Mouse (Mus musculus): ENCODE measurements around the gene Ubap2. TPM values are rescaled to one million over a fixed set of nuclear protein-coding genes. Genes with fewer than 3 reads are reported as not detected.

The Ubap2 gene
- polyA plus RNA-seq, 1 experiment = 38.9 TPM

DNA sequence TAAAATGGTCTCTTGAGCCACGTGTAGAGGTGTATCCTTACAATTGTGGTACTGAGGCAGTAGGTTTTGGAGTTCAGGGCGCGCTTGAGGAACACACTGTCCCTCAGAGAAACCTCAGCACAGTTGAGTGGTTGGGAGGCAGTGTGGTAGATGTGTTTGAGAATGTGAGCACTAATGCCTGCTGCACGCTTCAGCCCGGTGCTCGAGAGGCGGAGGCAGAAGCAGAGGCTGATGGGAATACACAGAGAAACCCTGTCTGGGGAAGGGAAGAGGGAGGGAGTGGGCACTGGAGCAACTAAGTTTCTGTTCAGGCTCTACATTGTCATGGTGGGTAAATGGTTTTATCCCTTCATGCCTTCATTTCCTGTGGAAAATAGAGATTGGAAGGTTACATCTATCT, 123.8 kb downstream of the Ubap2 start:
- 79% methylated on average over 7 of the region's 7 CpGs for WGBS
- DNase-seq = no peak
- Histone ChIP-seq H3K27me3 (replicated peaks; ENCODE audit: control insufficient read depth, insufficient read depth, low read length) (no peaks in the 10 kb centered on the region), H3K4me1 (ENCODE audit: control insufficient read depth, insufficient read depth, low read length) (peaks cover 8% of the 10 kb centered on the region; the same call in 1 of the 2 replicates), H3K27ac (ENCODE audit: insufficient read depth, low read depth, low read length) (no peak overlapping the region), H3K36me3 (ENCODE audit: control insufficient read depth, insufficient read depth, low read length) (no peaks in the 10 kb centered on the region; the same call in 1 of the 2 replicates), H3K4me3 (ENCODE audit: insufficient read depth, low read depth, low read length) (no peak overlapping the region)
- TF ChIP-seq POLR2A (IDR thresholded peaks at IDR 0.05; ENCODE audit: low read depth, low read length) = no peak
- TF ChIP-seq CTCF (conservative IDR thresholded peaks at IDR 0.05; ENCODE audit: insufficient read depth, insufficient read length, low read depth, low read length) = no peak

DNA sequence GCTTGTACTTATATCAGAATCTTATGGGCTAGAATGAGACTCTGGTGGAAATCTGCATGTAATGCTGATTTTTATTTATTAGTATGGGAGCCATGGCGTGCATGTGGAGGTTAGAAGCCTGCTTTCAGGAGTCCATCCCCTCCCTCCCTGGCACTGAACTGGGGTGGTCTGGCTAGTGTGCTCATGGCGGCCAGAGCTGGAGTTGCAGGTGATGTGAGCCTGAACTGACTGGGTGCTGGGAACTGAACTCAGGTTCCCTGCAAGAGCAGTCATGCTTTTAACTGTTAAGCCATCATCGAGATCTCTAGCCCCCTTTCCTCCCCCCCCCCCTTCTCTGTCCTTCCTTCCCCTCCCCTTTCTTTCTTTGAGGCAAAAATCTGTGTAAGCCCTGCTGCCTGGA, 125.1 kb downstream of the Ubap2 start:
- Histone ChIP-seq H3K36me3 (ENCODE audit: control insufficient read depth, insufficient read depth, low read length) (no peaks in the 10 kb centered on the region; the same call in none of the 2 replicates), H3K27me3 (replicated peaks; ENCODE audit: control insufficient read depth, insufficient read depth, low read length) (no peaks in the 10 kb centered on the region), H3K4me3 (ENCODE audit: insufficient read depth, low read depth, low read length) (no peak overlapping the region), H3K4me1 (ENCODE audit: control insufficient read depth, insufficient read depth, low read length) (peaks cover 8% of the 10 kb centered on the region; the same call in 1 of the 2 replicates), H3K27ac (ENCODE audit: insufficient read depth, low read depth, low read length) (no peak overlapping the region)
- TF ChIP-seq CTCF (conservative IDR thresholded peaks at IDR 0.05; ENCODE audit: insufficient read depth, insufficient read length, low read depth, low read length) (no peak), POLR2A (IDR thresholded peaks at IDR 0.05; ENCODE audit: low read depth, low read length) (no peak)
- 72% methylated on average over 3 of the region's 3 CpGs for WGBS
- DNase-seq = no peak

Other genes with a start within 250 kb of the Ubap2 start
- gene Aqp7, start 227.0 kb downstream of the Ubap2 start, polyA plus RNA-seq (2012; rRNA removed) = 30.1 and 30.6 TPM in 2 replicates
- gene Aqp3, start 177.0 kb downstream of the Ubap2 start, polyA plus RNA-seq (2012; rRNA removed) = 311 and 352 TPM in 2 replicates
- 29.0 and 29.3 TPM in 2 replicates for gene Nol6, start 150.7 kb downstream of the Ubap2 start, polyA plus RNA-seq (2012; rRNA removed)
- gene Ube2r2, start 139.4 kb downstream of the Ubap2 start, polyA plus RNA-seq (2012; rRNA removed) = 59.7 and 67.4 TPM in 2 replicates
- 26.3 and 30.9 TPM in 2 replicates for gene Dcaf12, start 39.7 kb upstream of the Ubap2 start, polyA plus RNA-seq (2012; rRNA removed)
- 38.8 and 40.4 TPM in 2 replicates for gene Ubap1, start 73.9 kb upstream of the Ubap2 start, polyA plus RNA-seq (2012; rRNA removed)
- gene Kif24, start 189.7 kb upstream of the Ubap2 start, polyA plus RNA-seq (2012; rRNA removed) = 0.44 and 0.67 TPM in 2 replicates
- gene Nudt2, start 190.0 kb upstream of the Ubap2 start, polyA plus RNA-seq (2012; rRNA removed) = 28.1 and 34.9 TPM in 2 replicates
- gene AI464131, start 227.9 kb upstream of the Ubap2 start, polyA plus RNA-seq (2012; rRNA removed) = 23.1 and 26.8 TPM in 2 replicates
- gene 1110017D15Rik, start 242.2 kb upstream of the Ubap2 start, polyA plus RNA-seq (2012; rRNA removed) = 0.11 and 0.42 TPM in 2 replicates

Measured in kidney, adult 2 months (tissue).